Mouse (Mus musculus) embryo, embryonic 10 days (tissue): ENCODE measurements around the gene Hnrnpdl.

Source experiments
- DNase-seq: peaks from one replicate; pipeline ENCODE4 v3.0.0-alpha.2; 2015; ENCODE audit warnings: low spot score

Hnrnpdl gene

DNA sequence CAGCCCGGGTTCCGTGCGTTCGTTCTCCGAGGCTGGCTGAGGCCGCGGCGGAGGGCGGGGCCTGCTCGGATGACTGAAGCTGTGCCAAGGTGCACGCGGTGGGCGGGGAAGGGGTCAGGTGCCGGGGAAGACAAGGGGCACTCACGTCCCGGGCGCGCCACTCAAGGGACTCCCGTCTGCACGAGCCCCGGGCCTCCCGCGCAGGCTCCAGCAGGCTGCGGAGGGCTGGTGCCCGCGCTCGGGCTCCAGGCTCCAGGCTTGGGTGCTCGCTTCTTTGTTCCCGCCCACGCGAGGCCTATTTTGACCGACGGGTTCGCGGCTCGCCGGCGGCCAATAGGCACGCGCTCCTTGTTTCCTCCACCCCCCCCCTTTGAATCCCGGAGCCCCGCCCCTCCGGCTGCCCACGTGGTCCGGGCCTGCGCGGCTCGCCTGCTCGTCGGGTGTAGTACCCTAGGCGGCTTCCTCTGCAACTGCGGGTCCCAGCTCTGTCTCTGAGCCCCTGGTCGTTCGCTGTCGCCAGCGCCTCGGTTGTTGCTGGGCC, at the start of gene Hnrnpdl, which contains the start of gene Enoph1:
Gene Hnrnpdl, minus strand, starts transcription at position 63 of the 541 bp plus-strand sequence.
Gene Enoph1, plus strand, starts transcription at position 384 of the 541 bp plus-strand sequence.
- peak; percentile 94 for DNase-seq

DNA sequence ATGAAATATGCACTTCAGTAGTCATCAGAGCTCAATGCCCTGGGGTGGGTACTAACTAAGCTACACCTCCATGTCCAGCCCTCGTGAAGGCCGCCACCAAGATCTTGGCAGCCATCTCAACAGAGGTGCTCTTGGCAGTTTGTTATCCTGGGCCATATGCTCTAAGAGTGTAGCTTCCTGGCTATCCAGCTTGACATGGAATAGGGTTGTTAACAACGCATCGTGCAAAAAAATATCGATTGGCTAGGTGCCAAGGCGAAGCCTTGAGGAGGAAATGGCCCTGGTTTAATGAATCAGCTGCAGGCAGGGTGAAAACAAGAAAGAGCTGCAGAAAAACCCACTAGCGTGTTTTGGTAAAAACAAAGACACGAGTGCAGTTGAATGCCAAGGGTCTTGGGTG, 45.6 kb upstream of the Hnrnpdl start:
- DNase-seq, result no peak

DNA sequence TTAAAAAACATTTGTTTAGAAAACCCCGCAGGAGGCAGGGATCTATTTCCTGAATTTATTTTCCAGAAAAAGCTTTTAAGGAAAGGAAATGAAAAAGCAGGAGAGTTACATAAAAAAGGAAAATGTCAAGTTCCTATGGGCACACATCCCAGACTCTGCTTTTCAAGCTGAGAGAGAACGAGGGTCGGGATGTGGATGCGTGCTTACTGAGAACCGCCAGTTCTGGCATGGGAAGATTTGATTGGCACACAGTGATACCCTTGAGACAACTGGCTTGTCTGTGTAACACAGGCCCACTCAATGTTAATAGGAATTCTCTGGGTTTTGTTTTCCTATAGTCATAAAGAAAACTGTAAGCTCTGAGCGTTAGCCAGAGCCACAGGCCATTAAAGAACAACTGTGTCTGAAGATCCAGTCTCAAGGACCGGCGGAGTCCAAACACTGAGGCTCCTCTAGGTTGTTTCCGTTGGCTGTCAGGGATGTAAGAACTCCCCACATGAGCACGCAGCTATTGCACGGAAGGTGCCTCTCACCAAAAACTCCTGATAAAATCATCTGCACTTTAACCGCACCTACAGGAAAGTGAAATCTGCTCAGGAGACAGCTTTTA, 44.6 kb upstream of the Hnrnpdl start:
- no peak for DNase-seq

DNA sequence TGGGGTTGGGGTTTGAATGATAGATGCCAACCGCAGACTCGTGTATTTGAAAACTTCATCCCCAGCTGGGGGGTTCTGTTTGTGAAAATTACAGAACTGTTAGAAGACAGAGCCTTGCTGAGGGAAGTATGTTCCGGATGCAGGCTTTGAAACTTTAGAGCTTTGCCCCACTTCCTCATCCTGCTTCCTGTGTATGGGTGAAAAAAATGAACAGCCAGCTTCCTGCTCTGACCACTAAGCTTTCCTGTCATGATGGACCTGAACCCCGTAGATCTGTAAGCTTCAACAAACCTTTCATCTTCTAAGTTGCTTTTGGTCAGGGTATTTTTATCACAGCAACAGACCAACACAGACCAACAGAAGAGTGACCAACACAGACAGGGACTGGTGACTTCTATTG, 42.5 kb upstream of the Hnrnpdl start:
- no peak for DNase-seq

DNA sequence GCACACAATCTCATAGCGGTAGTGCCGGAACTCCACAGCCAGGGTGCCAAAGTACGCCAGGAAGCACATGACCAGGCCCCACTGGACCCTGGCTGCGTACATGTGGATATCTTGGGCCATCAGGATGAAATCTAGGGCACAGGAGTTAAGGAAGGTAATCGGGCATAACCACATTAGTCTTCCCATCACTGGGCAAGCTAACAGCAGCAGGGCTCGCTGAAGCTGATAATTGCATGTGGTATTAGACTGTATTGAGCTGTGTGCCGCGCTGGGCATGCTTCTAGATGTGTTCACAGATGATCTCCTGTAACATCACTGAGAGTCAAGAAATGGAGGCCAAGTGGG, 40.4 kb upstream of the Hnrnpdl start:
- no peak for DNase-seq

DNA sequence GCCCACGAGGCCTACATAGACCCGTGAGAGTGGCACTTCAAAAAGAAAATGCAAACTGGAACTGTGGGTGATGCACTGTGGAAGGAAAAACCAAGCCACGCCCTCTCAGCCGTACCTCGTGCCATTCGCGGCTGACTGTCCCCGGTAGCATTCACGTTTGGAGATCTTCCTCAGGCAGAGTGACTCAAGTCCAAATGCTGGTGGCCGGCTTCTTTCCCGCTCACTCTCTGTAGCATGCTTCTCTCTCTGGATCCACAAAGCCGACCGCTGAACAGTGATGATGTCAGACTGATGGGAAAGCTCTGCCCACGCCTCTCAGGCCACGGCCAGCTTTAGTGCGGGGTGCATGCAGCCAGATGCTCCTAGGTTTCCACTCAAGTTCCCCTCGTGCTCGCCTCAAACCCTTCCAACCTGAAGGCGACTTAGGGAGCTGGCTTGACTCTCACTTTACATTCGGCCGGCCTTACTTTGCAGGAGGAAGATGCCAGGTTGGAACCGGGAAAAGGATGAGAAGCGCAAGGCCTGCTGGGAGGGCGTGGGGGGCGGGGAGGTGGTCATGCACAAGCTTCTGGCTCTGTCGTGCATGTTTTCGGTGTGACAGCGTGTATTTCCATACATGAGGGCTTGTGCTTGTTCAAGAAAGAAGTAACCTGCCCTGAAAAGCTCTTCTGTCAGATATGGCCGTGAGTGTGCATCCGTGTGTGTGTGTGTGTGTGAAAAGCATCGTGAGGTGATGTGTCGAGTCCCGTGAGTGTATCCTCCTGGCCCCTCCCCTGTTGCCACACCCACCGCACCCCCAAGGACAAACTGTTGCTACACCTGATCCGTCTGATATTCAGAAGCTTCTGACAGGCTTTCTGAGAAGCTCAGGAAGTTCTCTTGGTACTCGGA, 39.8 kb upstream of the Hnrnpdl start:
- peak; percentile 52 for DNase-seq

DNA sequence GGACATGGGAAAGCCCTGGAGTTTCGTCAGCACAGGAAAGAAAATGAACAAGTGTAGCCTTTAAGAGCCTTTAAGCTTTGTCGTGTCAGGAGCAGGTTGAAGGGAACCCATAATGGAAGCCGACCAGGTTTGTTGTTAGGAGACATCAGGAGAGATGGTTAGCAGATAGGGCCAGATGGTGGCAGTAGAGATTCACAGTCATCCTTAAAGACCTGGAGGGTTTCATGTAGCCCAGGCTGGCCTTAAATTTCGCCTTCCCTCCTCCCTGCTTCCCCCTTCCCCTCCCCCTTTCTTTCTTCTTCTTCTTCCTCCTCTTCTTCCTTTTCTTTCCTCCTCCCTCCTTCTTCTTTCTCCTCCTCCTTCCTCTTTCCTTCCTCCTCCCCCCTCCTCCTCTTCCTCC, 35.1 kb upstream of the Hnrnpdl start:
- no peak for DNase-seq

DNA sequence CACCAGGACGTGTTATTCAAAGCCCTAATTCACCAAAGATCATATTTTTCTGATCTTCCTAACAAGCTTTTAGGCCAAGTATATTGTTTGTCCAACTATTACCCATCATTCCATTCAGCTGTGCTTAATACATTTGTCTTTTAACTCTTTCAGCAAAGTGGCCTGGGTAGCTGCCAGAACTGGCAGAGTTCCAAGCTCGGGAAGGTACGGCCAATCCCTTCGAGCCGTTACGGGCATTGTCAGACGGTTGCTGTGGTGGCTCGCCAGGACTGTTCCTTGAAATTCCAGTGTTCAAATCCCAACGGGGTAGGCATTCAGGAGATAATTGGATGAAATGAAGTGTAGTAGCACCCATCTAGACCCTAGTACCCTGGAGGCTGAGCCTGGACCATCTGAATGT, 33.1 kb upstream of the Hnrnpdl start:
- DNase-seq, result no peak

DNA sequence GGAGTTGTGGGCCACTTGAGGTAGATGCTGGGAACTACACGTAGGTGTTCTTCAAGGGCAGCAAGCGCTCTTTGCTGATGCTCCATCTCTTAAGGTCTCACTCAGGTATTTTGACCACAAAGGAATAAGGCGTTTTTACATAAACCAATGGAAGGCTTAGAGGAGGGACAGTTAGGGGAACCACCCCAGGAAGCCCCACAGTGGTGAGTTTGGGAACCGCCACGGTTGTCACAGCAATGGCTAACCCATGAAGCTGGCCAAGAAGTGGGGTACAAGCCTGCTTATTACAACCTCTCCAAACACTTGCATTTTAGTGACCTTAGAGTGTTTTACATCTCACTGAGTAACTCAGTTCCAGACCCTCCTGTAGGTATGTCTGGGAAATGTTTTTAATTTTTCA, 32.1 kb upstream of the Hnrnpdl start:
- no peak for DNase-seq

DNA sequence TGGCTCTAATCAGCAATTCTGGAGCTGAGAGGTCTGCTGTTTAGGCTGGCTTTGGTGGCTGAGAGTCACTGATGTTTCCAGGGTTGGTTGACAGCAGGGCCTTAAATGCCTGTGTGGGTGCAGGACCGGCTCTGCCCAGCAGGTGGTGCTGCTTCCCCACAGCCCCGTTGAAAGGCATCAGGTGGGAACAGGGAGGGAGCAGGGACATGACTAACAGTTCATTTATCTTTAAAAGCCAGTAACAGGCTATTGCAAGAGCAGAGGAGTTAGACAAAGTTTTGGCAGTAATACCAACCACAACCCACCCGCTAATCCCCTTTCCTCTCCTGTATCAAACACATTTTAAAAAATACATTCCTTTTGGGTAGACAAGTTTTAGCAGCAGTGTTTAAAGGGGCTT, 30.8 kb upstream of the Hnrnpdl start:
- peak; percentile 83 for DNase-seq

DNA sequence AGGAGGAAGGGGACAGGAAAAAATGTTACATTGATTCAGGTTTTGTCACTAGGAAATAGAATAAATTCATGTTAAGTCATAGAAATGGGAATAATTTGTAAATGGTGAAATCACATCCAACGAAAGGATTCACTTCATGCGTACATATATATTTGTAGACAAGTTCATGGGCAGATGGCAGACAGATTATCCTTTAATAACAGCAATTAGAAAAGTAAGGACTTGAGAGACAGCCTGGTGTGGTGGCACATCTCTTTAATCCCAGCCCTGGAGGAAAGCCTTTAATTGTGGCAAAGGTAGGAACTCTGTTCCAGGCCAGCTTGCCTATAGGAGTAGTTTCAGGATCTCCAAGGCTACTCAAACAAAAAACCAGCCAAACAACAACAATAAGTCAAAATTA, 30.1 kb upstream of the Hnrnpdl start:
- no peak for DNase-seq

DNA sequence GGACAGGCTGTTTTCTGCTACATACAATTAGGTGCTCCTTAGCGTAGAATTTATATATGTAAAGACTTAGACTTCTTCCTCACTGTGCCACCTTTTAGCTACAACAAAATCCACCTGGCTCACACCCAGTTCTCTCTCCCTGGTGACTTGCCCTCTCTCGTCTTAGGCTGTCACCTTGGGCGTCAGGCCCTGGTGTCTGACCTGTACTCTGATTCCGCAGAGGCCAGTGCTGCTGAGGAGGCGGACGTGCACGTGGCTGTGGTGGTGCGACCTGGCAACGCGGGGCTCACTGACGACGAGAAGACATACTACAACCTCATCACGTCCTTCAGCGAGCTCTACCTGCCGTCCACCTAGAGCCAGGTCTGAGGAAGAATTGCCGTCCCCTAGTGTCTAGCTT, 28.1 kb upstream of the Hnrnpdl start:
- DNase-seq, result no peak

DNA sequence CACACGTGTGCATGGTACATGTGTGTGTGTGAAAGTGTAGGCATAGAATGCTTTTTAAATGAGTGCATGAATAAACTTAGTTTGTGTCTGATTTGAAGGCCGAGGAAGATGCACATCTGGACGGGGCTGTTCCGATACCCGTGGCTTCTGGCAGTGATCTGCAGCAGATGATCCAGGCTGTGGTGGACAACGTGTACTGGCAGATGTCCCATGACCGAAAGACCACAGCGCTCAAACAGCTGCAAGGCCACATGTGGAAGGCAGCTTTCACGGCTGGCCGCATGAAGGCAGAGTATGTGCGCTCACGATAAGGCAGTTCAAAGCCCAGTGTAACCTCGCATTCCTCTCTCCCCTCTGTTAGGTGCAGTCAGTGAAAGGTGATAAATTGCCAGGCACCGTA, 21.4 kb upstream of the Hnrnpdl start:
- no peak for DNase-seq

DNA sequence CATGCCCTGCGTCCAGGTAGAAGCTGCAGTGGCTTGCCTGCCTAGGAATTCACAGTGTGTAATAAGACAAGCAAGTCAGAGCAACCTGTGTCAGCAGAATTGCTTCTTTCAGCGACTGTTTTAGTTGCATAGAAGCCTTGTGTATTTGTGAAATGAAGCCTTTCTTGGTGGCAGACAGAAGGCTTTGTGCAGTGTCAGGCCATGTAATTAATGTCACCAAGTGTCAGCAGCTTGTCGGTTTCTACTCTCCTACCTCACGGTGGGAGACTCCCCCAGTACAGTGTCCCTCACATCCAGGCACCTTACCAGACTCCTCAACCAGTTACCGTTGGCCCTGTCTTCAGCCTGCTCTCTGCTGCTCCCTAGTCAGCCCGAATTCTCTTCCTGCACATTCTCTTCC, 19.9 kb upstream of the Hnrnpdl start:
- DNase-seq, result no peak

DNA sequence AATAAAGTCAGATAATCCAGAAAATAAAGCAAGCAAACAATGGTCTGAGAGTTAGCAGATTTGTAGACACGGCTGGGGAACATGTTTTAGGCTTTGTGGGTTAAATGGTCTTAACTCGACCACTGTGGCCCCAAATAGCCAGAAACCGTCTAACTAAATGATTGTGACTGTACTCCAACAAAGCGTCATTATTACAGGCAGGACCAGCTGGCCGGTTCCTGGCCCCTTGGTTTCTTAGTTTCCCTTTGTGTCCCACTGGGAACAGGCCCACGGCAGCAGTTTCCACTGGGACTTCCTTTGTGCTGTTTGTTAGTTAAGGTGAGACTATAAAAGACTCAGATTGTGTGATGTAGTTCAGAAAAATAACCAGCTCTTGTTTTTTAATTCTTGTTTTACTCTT, 19.3 kb upstream of the Hnrnpdl start:
- DNase-seq, result no peak

DNA sequence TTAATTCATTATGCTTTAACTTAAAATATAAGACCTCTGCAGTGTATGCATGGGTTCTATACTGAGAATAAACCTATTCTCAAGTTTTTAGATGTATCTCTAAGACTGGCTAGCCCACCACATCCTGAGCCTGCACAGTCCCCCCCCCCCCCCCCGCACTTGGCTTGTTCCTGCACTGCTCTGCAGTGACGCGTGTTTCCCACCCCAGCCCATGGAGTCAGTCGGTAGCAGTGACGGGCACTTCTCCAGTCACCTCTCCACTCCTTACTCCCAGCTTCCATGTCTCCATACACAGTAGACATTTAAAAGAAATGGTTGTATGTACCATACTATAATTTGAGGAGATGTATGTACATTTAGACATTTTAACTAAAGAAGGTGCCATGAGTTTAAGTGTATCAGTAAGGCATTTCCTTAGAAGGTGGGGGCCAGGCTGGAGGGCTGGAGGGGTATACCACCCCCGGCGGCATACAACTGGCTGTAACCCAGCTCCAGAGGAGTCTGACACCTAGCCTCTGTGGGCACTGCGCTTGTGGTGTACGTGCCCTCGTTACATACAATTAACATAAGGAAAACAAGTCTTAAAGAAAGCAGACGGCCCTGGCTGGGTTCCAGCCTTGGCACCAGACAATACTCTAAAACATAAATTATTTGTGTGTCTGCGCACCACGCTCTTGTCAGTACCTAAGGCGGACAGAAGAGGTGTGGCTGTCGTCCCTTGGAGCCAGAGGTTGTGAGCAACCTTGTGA, 18.2 kb upstream of the Hnrnpdl start:
- no peak for DNase-seq

DNA sequence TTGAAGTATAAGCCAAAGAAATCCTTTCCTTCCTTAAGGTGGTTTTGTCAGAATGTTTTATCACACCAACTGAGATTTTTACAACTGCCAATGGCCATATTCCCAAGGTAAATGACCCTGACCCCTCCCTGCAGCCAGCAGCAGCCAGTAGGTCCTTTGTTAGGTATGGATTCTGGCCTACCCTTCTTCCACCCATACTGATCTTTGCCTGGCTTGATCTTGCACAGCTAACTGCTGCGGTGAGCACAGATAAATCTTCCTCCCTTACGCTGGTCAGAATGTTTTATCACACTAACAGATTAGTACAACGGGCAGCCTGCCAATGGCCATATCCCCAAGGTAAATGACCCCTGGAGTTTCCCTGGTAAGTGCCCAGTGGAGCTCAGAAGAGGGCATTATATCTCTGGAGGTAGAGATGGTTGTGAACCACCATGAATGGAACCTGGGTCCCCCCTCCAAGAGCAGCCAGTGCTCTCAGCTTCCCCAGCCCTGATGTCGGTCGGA, 16.5 kb upstream of the Hnrnpdl start:
- no peak for DNase-seq

DNA sequence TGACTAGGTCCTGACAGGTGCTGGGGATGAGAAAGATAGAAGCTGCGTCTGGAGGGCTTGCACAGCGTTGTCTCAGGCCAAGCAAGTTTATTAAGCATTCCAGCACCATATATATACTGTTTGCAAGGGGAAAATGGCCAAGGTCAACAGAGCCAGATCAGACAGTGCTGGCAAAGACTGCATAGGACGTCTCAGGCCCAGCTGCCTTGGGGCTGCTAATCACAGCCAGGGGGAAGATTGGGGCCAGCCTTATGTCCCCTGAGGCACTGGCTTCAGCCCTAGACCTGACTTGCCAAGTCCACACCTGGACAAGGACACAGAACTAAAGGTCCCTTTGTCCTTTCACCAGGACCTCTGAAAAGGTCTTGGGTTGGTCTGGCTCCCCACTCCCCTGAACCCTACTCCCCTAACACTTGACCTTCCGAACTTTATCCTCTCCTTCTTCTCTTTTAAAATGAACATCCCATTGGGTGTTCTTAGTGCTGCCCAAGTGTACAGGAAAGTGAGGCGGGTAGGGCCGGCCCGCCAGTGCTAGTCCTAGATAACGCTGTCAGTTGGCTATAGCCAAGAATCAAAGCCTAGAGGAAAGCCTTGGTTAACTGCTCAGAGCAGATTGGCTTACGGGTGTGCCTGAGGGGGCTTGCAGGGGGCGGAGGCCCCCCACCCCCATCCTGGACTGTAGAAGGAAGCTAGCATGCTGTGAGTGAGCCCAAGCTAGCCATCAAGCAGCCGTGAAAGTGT, 15.5 kb upstream of the Hnrnpdl start:
- no peak for DNase-seq

DNA sequence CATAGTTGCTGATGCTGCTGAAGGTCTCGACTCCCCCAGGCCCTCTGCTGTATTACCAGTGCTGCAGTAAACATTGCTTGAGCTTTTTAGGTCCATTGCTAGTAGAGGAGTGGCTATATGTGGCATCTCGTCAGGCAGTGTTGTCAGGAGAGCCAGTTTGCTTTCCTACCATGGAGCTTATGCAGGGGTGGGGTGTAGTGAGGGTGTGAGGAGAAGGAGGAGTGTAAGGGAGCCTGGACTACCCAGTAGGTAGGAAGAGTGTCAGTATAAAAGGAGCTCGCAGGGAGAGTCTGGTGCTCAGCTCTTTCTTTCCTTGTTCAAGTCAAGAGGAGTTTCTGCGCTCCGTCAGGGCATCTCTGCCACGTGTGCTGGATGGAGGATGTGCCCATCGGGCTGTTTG, 13.3 kb upstream of the Hnrnpdl start:
- DNase-seq, result no peak

DNA sequence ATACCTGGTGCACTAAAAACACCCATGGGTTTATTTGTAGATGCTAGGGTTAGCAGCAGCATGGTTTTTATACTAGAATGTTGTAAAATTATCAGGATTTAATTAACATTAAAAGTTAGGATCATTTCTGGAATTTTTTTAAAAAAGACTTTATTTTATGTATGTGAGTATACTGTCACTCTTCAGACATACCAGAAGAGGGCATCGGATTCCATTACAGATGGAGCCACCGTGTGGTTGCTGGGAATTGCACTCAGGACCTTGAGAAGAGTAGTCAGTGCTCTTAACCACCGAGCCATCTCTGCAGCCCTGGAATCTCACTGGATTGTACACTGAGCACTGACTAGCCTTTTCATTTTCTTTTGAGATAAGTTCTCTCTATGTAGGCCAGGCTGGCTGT, 10.4 kb upstream of the Hnrnpdl start:
- no peak for DNase-seq

DNA sequence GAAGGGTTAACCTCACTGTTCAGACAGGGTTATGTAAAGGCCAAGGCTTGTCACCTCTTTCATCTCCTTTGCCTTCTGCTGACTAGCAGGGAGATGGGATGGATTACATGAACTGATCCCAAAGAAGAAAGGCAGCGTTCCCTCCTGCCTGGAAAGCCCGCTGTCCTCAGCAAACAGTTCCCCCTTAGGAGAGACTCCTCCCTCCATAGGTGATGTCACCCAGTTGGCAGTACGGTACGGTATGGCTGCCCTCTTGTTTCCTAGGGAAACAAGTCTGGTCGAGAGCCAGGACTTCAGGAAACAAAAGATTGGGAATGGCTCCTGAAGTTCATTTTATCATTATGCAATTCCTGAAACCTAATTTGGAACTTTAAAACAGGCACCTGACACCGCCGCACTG, 8.4 kb upstream of the Hnrnpdl start:
- no peak for DNase-seq

DNA sequence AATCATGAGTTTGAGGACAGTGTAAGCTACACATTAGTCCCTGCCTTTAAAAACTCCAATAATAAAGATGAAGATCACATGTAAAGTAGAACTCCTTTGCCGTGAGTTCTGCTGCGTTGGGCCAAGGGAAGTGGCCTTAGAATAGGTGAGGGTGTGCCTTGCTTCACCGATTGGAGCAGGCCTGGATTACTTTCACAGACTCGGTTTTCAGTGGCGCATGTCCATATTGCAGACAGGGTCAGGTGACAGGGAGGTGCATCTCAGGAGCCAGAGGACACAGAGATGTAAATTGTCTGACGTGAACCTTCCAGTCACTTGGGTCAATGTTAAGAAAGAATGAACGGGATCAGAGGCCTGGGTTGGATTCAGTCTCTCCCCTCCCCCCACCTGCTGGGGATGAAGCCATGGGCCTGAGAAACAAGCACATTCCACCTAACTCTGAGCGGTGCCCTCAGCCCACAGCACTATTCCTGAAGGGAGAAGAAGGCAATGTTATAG, 7.7 kb upstream of the Hnrnpdl start:
- DNase-seq, result no peak
